Mouse (Mus musculus) adrenal gland, adult 10 weeks (tissue): ENCODE results near the gene Mt1. TPM values are rescaled to one million over a fixed set of nuclear protein-coding genes. Genes with fewer than 3 reads are reported as not detected.

Experiments used
- polyA plus RNA-seq: library from polyadenylated mRNA; stranded (reverse); fragments of 350-450 nt; fragmentation: Illumina TruSeq; extraction: RNeasy Lipid Tissue Mini Kit (QIAGEN cat#74804); gene quantifications from one replicate; pipeline ENCODE4 v1.2.3, GENCODE M21; 2014; ENCODE audit warnings: low read depth, low replicate concordance

Gene Mt1
- 4.9 TPM for polyA plus RNA-seq

DNA sequence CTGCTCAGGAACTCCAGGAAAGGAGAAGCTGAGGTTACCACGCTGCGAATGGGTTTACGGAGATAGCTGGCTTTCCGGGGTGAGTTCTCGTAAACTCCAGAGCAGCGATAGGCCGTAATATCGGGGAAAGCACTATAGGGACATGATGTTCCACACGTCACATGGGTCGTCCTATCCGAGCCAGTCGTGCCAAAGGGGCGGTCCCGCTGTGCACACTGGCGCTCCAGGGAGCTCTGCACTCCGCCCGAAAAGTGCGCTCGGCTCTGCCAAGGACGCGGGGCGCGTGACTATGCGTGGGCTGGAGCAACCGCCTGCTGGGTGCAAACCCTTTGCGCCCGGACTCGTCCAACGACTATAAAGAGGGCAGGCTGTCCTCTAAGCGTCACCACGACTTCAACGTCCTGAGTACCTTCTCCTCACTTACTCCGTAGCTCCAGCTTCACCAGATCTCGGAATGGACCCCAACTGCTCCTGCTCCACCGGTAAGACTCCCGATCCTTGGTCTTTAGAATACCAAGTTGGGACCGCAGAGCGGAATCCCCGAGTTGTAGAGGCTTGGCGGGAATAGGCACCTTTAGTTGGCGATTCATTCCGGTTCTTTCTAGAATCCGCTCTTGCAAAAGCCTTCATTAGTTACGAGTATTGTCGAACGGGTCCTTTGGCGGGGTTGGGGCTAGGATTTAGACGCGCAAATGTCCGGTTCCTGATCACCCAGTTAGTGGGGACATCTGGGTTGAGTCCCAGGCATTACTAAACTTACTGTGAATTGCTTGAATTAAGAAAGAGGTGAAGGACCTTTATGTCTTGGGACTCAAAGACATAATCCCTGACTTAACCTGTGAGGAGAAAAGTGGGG lies at the start of gene Mt1:
TSS of gene Mt1 (plus strand) at position 226 of the 856 bp plus-strand sequence.

DNA sequence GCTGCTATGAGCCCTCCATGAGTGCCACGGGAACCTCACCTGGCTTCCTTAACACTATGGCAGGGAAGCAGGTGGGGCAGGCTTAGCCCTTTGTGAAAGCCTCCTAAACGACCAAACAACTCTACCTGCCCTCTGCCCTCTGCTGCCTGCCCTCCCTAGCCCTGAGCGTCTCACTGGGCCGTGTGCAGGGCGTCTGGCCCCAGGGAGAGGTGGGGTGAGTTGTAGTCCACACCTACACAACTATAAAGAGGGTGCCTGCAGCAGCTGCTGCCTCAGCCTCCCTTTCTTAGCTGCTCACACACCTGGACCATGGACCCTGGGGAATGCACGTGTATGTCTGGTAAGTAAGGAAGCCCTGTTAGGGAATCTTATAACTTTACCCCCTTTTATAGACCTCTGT lies 41.9 kb upstream of the Mt1 start, which contains the start of gene Mt4:
TSS of gene Mt4 (plus strand) at position 265 of the 400 bp plus-strand sequence.

DNA sequence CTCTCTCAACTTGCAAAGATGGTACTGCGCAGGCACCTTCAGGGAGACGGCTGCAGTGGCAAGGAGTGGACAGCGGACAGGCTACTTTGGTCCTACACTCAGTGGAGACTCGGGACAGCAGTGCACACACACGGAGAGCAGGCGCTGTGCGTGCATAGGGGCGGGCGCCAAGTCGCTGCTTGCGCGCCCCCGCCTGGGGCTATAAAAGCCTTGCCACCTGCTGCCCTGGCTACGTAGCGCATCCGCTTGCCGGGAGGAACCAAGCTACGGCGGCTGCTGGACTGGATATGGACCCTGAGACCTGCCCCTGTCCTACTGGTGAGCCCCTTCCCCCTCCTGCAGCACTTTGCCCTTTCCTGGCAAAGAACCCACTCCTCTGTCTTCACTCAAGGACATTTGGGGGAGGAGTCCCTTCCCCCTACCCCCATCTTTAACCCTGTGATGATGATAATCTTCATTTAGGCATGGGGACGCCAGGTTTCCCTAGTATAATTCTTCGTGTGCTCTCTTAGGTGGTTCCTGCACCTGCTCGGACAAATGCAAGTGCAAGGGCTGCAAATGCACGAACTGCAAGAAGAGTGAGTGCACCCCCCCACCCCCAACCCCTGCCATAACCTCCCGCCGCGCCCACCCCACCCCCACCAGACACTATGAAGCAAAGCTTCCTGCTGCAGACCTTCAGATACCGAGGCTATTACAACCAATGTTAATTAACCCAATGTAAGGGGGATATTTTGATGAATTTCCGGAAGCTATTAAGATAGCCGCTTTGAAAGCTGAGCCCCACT lies 26.2 kb upstream of the Mt1 start, which contains the start of gene Mt3:
TSS of gene Mt3 (plus strand) at position 95 of the 788 bp plus-strand sequence.

DNA sequence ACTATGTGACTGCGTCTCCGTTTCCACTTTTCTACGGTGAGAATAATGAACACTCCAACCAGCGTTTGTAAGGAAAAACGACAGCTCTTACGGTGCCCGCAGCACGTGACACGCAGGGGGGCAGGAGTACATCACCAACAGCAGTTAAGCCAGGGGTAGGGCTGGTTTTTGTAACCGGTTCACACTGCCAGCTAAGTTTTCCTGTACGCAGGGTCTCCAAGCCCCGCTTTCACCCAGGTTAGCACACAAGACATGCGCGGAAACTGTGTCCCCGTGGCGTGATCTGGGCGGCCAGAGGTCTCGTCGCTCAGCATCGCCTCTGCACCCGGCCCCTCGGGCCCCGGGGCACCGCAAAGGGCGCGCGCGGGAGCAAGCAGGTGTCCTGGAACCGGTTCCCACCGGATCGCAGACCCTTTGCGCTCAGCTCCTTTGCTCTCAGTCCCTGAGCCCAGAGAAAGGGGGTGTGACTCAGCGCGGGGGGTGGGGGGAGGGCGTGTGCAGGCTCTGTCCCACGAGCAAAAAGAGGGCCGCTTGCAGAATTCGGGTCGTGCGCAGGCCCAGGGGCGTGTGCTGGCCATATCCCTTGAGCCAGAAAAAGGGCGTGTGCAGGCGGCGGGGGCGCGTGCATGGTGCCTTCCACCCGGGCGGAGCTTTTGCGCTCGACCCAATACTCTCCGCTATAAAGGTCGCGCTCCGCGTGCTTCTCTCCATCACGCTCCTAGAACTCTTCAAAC lies 6.6 kb upstream of the Mt1 start, which contains the start of gene Mt2:
TSS of gene Mt2 (plus strand) at position 590 of the 734 bp plus-strand sequence.

DNA sequence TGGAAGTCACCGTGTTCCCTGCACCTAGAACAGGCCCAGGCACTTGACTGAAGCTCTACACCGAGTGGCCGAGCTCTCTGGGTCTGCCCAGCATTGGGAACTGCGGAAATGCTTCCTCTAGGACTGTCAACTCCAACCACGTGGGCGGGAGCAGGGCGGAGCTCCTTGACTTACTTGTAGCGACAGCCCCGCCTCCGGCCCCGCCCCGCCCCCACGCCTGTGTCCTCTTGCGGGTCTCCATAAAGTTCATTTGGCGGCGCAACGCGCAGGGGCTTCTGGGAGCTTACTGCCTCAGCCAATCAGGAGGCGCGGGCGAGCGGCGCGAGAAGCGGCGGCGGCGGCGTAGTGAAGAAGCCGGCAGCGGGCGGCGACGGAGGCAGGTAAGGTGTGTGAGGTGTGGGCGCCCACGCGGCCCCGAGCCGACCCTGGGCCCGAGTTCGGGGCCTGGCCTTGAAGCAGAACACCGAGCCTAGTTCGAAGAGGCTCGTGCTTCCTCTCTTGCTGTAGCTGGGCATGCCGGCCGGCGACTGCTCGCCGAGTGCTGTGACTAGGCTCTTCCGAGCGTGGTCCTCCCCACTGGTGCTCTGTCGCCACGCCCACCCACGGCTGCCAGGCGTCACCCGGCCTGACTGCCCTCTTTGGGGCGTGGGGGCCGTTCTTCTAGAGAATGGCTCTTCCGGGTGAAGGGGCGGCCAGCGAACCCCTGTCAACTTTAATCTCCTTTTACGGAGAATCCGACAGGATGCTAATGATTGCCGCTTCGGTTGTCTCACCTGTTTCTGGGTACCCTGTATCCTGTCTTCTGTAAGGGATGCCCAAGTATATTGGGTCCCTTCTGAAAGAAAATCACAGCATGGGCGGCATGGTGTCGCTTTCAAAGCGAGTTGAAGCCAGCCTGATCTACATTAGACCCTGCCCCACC lies 35.6 kb downstream of the Mt1 start, which contains the start of gene Nup93:
TSS of gene Nup93 (plus strand) at position 313 of the 922 bp plus-strand sequence.

Other genes with a start within 250 kb of the Mt1 start
- gene Amfr, start 166.2 kb upstream of the Mt1 start, polyA plus RNA-seq, result 391 TPM
- gene Nudt21, start 142.1 kb upstream of the Mt1 start, polyA plus RNA-seq, result 78.1 TPM
- 26.9 TPM for gene Ogfod1, start 141.9 kb upstream of the Mt1 start, polyA plus RNA-seq
- 13.4 TPM for gene Bbs2, start 80.2 kb upstream of the Mt1 start, polyA plus RNA-seq
- not detected for gene Mt4, start 41.9 kb upstream of the Mt1 start, polyA plus RNA-seq
- gene Mt3, start 26.5 kb upstream of the Mt1 start, polyA plus RNA-seq, result not detected
- 13.5 TPM for gene Mt2, start 6.4 kb upstream of the Mt1 start, polyA plus RNA-seq
- gene Nup93, start 35.5 kb downstream of the Mt1 start, polyA plus RNA-seq, result 14.3 TPM
- gene Slc12a3, start 150.1 kb downstream of the Mt1 start, polyA plus RNA-seq, result not detected
- gene Herpud1, start 207.4 kb downstream of the Mt1 start, polyA plus RNA-seq, result 74.9 TPM